Mouse (Mus musculus): Measurements from ENCODE around the gene Fam53b. TPM values are rescaled to one million over a fixed set of nuclear protein-coding genes. Genes with fewer than 3 reads are reported as not detected.

Gene Fam53b
- total RNA-seq, 2 experiments from 2014 or later: 208 to 241 TPM

- 0 out of 2 replicates have a peak, but pooled peaks have one; percentile 32 for ATAC-seq (replicated peaks; ENCODE audit: low FRiP score, poor library complexity, severe bottlenecking)
Observed at GRCm38 (mm10) chr7:132768498-132769344, 45.0 kb downstream of the Fam53b start.

- ATAC-seq (replicated peaks; ENCODE audit: low FRiP score, poor library complexity, severe bottlenecking): no peak
Observed at GRCm38 (mm10) chr7:132767999-132768370, 45.7 kb downstream of the Fam53b start.

- ATAC-seq (replicated peaks; ENCODE audit: low FRiP score, poor library complexity, severe bottlenecking): no peak
Observed at GRCm38 (mm10) chr7:132767233-132767998, 46.3 kb downstream of the Fam53b start.

- ATAC-seq (replicated peaks; ENCODE audit: low FRiP score, poor library complexity, severe bottlenecking): peak; percentile 62
Observed at GRCm38 (mm10) chr7:132766235-132766871, 47.3 kb downstream of the Fam53b start.

GRCm38 (mm10) chr7:132765629-132766186 is 48.0 kb downstream of the Fam53b start:
- no peak for ATAC-seq (replicated peaks; ENCODE audit: low FRiP score, poor library complexity, severe bottlenecking)

GRCm38 (mm10) chr7:132764896-132765491 is 48.7 kb downstream of the Fam53b start:
- ATAC-seq (replicated peaks; ENCODE audit: low FRiP score, poor library complexity, severe bottlenecking): no peak

GRCm38 (mm10) chr7:132764314-132764713 is 49.4 kb downstream of the Fam53b start:
- no peak for ATAC-seq (replicated peaks; ENCODE audit: low FRiP score, poor library complexity, severe bottlenecking)

GRCm38 (mm10) chr7:132763911-132764310 is 49.8 kb downstream of the Fam53b start:
- no peak for ATAC-seq (replicated peaks; ENCODE audit: low FRiP score, poor library complexity, severe bottlenecking)

- ATAC-seq (replicated peaks; ENCODE audit: low FRiP score, poor library complexity, severe bottlenecking): no peak
Observed at GRCm38 (mm10) chr7:132763351-132763750, 50.3 kb downstream of the Fam53b start.

- no peak for ATAC-seq (replicated peaks; ENCODE audit: low FRiP score, poor library complexity, severe bottlenecking)
Observed at GRCm38 (mm10) chr7:132761409-132761808, 52.3 kb downstream of the Fam53b start.

GRCm38 (mm10) chr7:132760589-132761180 is 53.0 kb downstream of the Fam53b start:
- no peak for ATAC-seq (replicated peaks; ENCODE audit: low FRiP score, poor library complexity, severe bottlenecking)

- ATAC-seq (replicated peaks; ENCODE audit: low FRiP score, poor library complexity, severe bottlenecking): no peak
Observed at GRCm38 (mm10) chr7:132759926-132760325, 53.8 kb downstream of the Fam53b start.

GRCm38 (mm10) chr7:132759405-132759891 is 54.2 kb downstream of the Fam53b start:
- ATAC-seq (replicated peaks; ENCODE audit: low FRiP score, poor library complexity, severe bottlenecking): no peak

GRCm38 (mm10) chr7:132758875-132759274 is 54.8 kb downstream of the Fam53b start:
- no peak for ATAC-seq (replicated peaks; ENCODE audit: low FRiP score, poor library complexity, severe bottlenecking)

GRCm38 (mm10) chr7:132756325-132756724 is 57.4 kb downstream of the Fam53b start:
- ATAC-seq (replicated peaks; ENCODE audit: low FRiP score, poor library complexity, severe bottlenecking): no peak

- no peak for ATAC-seq (replicated peaks; ENCODE audit: low FRiP score, poor library complexity, severe bottlenecking)
Observed at GRCm38 (mm10) chr7:132754389-132754750, 59.3 kb downstream of the Fam53b start.

- ATAC-seq (replicated peaks; ENCODE audit: low FRiP score, poor library complexity, severe bottlenecking): no peak
Observed at GRCm38 (mm10) chr7:132753518-132754388, 59.9 kb downstream of the Fam53b start.

GRCm38 (mm10) chr7:132751716-132752115 is 62.0 kb downstream of the Fam53b start:
- no peak for ATAC-seq (replicated peaks; ENCODE audit: low FRiP score, poor library complexity, severe bottlenecking)
